Mouse (Mus musculus) lung, postnatal 4 days (tissue): ENCODE measurements around the gene Rpl18.

Experiments used
- DNase-seq, 2 experiments: peaks; one replicate each; pipeline ENCODE4 v3.0.0; 2021

Rpl18 gene

DNA sequence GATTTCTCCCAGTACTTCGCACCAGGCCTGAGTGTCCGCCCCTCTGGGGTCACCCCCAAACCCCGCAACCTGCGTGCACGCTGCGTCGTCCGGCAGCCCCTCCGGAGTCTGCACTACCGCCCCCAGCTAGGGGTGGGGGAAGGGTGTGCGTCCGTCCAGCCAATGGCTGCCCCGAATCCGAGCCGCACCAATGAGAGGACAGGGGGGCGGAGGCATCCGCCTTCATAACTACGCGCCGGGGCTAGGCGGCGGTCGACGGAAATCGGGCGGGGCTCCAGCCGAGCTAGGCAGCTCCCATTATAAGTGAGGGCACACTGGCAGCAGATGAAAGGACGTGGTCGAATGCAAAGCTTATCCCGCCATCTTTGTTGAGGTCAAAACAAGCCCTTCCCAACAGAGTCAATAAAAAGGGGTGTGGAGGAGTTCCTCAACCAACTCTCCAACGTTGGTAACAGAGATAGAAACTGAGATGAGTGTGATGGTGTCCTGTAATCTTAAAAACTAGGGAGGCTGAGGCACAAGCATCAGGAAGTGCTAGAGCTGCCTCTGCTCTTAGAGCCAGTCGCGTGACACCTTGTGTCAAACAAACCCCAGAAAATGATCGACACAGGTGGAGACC lies at the start of gene Rpl18:
Gene Rpl18 (plus strand): TSS at position 368 of the 619 bp plus-strand sequence.
- DNase-seq, result peak; percentile 98 to 99

GRCm38 (mm10) chr7:45666161-45666560 lies 49.1 kb upstream of the Rpl18 start, which contains the start of gene Fut2:
Gene Fut2, minus strand, starts transcription at chr7:45666394.
- peak in 1 of 2 experiments; percentile 17 for DNase-seq

- DNase-seq, result peak in 1 of 2 experiments; percentile 11
Observed at GRCm38 (mm10) chr7:45667761-45668160, 47.5 kb upstream of the Rpl18 start.

DNA sequence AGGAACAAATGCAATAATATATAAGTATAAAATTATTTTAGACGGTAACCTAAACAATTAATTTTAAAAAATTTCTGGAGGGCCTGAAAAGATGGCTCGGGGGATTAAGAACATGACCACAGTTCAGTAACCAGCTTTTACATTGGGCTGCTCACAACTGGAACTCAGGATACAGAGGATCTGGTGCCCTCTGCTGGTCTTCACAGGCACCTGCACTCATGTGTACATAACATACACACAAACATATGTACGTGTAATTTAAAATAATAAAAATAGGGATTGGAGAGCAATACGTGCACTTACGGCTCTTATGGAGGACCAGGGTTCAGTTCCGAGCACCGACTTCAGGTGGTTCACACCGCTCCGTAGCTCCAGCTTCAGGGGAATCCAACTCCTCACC lies 46.3 kb upstream of the Rpl18 start:
- no peak for DNase-seq

DNA sequence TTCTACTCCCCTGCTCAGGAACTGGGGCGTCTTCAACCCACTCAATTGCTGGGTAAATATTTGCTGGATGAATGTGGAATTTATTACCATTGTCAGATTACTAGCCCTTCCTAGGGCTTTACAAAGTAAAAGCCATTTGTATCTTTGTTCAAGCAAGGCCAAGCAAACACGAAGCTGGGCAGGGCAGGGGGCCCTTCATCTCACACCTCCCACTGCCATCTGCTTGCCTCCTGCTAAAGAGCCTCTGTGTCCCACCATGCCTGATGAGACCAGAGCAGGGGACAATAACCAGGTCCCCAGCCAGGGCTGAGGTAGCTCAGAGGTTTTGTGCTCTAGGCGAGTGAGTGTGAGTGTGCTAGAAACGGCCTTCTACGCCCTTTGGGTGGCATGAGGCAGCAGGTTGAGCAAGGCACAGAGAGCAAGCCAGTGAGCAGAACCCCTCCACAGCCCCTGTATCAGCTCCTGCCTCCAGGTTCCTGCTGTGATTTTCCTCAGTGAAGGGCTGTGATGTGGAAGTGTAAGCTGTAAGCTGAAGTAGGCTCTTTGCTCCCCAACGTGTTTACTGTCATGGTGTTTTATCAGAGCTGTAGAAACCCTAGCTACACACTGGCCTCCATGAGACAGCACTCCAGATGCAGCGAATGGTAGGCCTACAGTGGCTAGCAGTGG lies 37.5 kb upstream of the Rpl18 start:
- no peak for DNase-seq

DNA sequence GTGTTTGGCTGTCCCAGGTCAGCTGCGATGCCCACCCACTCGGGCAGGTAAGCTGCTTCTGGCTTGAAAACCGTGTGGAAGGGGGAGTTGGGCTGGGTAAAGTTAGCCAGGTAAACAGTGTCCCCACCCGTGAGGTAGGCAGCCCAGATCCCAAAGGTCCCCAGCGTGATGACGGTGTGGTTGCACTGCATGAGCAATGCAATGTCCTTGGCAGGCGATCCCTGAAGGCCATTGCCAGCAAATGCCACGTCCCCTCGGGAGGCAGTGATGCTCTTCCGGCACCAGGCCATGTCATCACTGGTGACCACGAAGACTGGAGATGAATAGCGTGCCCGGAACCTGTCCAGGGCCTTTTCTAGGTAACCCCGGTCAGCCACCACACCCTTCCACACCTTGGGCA lies 36.7 kb upstream of the Rpl18 start:
- DNase-seq, result no peak

DNA sequence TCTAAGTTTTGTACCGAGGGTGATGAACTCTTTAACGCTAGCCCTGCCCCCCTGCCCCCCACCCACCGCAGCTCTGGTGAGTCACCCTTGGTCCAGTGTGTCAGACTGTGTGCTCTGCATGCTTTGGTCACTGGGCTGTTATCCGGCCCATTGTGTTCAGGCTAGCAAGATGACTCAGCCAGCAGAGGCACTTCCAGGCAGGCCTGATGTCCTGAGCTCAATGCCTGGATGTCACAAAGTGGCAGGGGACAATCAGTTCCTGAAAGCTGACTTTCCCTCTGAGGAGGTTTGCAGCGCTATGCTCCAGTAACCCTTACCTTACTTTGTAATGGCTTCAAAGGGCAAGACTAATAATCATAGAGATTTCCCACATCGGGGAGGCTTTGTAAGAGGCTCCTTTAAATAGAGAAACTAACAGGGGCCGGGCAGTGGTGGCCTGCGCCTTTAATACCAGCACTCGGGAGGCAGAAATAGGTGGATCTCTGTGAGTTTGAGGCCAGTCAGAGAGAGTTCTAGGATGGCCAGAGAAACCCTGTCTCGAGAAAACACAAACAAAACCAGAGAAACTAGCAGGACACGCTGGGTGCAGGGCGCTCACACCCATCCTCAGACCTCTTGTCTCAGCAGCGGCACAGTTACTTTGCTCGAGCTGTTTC lies 35.2 kb upstream of the Rpl18 start:
- peak; percentile 57 to 71 for DNase-seq

- DNase-seq, result peak; percentile 55 to 72
Observed at GRCm38 (mm10) chr7:45681046-45681736, 34.1 kb upstream of the Rpl18 start.

GRCm38 (mm10) chr7:45682144-45683126 lies 32.8 kb upstream of the Rpl18 start:
- peak; percentile 90 to 92 for DNase-seq

DNA sequence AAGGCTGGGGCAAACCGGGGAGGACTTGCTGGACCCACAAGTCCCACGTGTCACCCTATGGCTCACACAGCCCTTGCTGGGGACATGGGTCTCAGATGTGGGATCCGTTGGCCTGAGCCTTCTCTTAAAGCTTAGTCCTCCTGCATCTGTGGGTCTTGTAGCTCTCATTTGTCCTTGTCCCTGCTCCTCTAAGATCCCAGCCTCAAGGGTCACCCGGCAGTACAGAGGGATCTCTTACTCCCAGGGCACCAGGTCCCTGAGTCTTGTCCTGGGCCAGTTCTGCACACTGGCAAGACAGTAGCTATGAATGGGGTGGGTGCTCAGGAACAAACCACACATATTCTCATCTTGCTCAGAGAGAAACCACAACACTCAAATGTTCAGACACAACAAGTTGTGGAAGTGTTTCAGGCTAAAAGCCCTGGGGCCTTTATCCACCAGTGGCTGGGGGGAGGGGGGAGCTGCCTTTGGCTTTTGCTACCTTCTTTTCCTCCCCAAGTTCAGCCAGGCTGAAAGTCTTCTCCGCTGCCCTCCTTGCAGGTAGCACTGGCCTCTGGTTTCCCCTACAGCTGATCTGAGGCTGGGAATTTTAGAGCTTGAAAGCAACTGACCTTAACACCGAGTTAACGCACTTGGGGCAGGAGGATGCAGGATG lies 31.7 kb upstream of the Rpl18 start, which contains the start of gene Ntn5:
Gene Ntn5 (plus strand): TSS at position 627 of the 655 bp plus-strand sequence.
- no peak for DNase-seq

DNA sequence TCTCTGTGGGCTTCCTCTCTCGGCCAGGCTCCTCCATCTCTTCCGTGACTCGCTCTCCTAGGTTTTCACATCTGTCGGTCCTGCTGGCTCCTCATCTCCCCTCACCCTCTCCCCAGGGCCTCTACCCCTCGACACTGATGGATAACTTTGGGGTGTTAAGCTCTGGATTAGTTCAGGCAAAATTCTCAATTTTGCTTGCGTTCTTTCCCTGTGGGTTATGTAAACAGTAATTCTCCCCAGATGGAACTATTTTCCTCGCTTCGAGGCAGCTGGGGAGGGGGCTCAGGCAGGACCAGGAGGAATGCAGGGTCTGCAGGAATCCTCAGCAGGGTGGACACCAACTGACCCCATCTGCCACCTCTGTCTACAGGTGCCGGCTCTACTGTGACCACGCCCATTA lies 29.4 kb upstream of the Rpl18 start:
- no peak for DNase-seq

- DNase-seq, result peak in 1 of 2 experiments; percentile 29
Observed at GRCm38 (mm10) chr7:45686841-45687240, 28.4 kb upstream of the Rpl18 start.

DNA sequence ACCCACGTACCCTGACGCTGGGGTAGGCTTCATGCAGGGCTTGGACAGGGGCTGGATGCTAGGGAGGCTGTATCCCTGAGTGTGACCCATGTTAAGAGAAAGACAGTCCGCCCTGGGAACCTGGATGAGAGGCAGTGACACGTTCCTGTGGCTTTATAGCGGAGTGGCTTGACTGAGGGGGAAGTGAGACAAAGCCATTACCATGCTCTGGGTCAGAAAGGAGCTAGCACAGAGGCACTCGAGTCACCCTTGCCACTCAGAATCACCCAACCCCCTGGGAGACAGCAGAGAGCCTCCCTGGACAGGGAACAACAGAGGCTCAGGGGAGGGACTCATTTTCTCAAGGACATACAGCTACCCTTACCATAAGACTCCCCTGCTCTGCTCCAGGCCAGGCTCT lies 26.2 kb upstream of the Rpl18 start:
- no peak for DNase-seq

DNA sequence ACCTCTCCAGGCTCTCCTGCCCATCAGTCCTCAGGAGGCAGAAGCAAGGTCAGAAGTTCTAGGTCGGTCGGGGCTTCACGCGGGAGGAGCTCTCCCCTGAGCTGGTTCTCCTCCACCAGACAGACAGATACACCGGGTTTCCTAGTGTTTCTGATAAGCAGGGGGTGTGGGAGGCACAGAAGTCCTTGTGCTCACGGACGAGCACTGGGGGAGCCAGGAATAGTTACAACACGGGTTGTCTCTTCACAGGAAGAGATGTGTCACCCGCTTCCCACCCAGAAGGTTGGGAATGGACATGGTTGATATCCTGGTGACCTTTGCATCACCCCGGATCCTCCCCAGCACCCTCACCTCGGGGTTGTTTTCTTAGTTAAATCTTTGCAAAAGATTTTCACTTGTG lies 25.5 kb upstream of the Rpl18 start:
- DNase-seq, result no peak

DNA sequence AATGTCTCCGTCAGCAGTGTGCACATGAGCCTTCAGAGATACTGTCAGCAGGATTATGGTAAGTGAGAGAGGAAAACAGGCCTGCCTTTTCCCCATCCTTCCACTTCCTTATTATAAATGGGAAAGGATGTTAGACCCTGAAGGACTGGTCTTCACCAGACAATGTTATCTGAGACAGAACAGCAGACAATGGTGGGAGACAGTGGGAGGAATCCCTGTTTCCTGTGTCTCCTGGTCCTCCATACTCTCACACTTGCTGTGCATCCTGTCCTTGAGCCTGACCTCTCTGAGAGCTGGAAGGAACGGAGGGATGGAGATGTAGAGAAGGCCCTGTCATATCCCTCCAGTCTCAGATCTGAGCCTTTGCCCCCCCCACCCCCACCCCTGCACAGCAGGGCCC lies 22.9 kb upstream of the Rpl18 start:
- DNase-seq, result peak in 1 of 2 experiments; percentile 5

GRCm38 (mm10) chr7:45693921-45694591 lies 21.2 kb upstream of the Rpl18 start, which contains the start of gene Sec1:
Gene Sec1, minus strand, starts transcription at chr7:45694402.
- no peak for DNase-seq

GRCm38 (mm10) chr7:45695098-45695497 lies 20.2 kb upstream of the Rpl18 start:
- DNase-seq, result no peak

DNA sequence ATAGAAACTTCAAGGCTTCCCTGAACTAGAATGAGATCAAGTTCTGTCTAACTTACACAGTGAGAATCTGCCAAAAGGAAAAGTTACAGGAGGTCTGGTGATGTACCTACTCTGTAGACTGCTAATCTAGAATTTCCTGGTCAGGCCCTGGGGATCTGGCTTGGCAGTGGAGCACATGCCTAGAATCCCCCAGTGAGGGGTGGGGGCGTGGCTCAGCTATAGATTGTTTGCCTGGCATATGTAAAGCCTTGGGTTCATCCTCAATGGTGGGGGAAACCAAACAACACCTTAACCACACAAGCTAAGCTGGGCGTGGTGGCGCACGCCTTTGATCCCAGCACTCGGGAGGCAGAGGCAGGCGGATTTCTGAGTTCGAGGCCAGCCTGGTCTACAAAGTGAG lies 17.4 kb upstream of the Rpl18 start:
- no peak for DNase-seq

- DNase-seq, result peak in 1 of 2 experiments; percentile 25
Observed at GRCm38 (mm10) chr7:45699523-45700141, 15.6 kb upstream of the Rpl18 start, which contains the start of gene Car11. Gene Car11, plus strand, starts transcription at chr7:45699843.
